Mouse (Mus musculus): ENCODE data around the gene Eme1. TPM values are rescaled to one million over a fixed set of nuclear protein-coding genes. Genes with fewer than 3 reads are reported as not detected.

The Eme1 gene
- total and polyA plus RNA-seq, 2 experiments from 2014 or later = 1.9 to 3.8 TPM

- WGBS = 97% methylated on average over 4 of the region's 4 CpGs
- no peak overlapping the region for H3K9ac ChIP-seq (replicated peaks; ENCODE audit: low read length)
- no peak overlapping the region for H3K27ac ChIP-seq
- DNase-seq (ENCODE audit: low spot score) (no peak), ATAC-seq (no peak)
- no peaks in the 10 kb centered on the region for H3K9me3 ChIP-seq (ENCODE audit: low read length)
- no peak overlapping the region for H3K4me3 ChIP-seq (ENCODE audit: low read length)
- H3K36me3 ChIP-seq (ENCODE audit: insufficient read depth, low read length) = peaks cover 38% of the 10 kb centered on the region
- no peak overlapping the region for H3K4me2 ChIP-seq (ENCODE audit: low read depth, low read length)
- H3K27me3 ChIP-seq (ENCODE audit: insufficient read depth, low read length) = no peaks in the 10 kb centered on the region
- TF ChIP-seq CTCF (IDR thresholded peaks at IDR 0.05; ENCODE audit: low read depth) = no peak
- H3K4me1 ChIP-seq (ENCODE audit: insufficient read depth, low read length) = no peaks in the 10 kb centered on the region
Measured at GRCm38 (mm10) chr11:94646457-94646856, 7.3 kb downstream of the Eme1 start.

- TF ChIP-seq CTCF (IDR thresholded peaks at IDR 0.05; ENCODE audit: low read depth) = no peak
- H3K36me3 ChIP-seq (ENCODE audit: insufficient read depth, low read length) = peaks cover 56% of the 10 kb centered on the region
- H3K4me2 ChIP-seq (ENCODE audit: low read depth, low read length) = no peak overlapping the region
- DNase-seq (ENCODE audit: low spot score) = no peak
- no peaks in the 10 kb centered on the region for H3K27me3 ChIP-seq (ENCODE audit: insufficient read depth, low read length)
- H3K9ac ChIP-seq (replicated peaks; ENCODE audit: low read length) = no peak overlapping the region
- H3K27ac ChIP-seq = no peak overlapping the region
- no peak overlapping the region for H3K4me3 ChIP-seq (ENCODE audit: low read length)
- no peak for ATAC-seq
- no peaks in the 10 kb centered on the region for H3K9me3 ChIP-seq (ENCODE audit: low read length)
- H3K4me1 ChIP-seq (ENCODE audit: insufficient read depth, low read length) = no peaks in the 10 kb centered on the region
- 85% methylated on average over 8 of the region's 8 CpGs for WGBS
Measured at GRCm38 (mm10) chr11:94644461-94645219, 9.1 kb downstream of the Eme1 start.

- no peaks in the 10 kb centered on the region for H3K27me3 ChIP-seq (ENCODE audit: insufficient read depth, low read length)
- ATAC-seq = no peak
- no peak overlapping the region for H3K4me2 ChIP-seq (ENCODE audit: low read depth, low read length)
- H3K9ac ChIP-seq (replicated peaks; ENCODE audit: low read length) = no peak overlapping the region
- TF ChIP-seq CTCF (IDR thresholded peaks at IDR 0.05; ENCODE audit: low read depth) = no peak
- no peak overlapping the region for H3K4me3 ChIP-seq (ENCODE audit: low read length)
- peaks cover 71% of the 10 kb centered on the region for H3K36me3 ChIP-seq (ENCODE audit: insufficient read depth, low read length)
- H3K9me3 ChIP-seq (ENCODE audit: low read length) = no peaks in the 10 kb centered on the region
- peaks cover 6% of the 10 kb centered on the region for H3K4me1 ChIP-seq (ENCODE audit: insufficient read depth, low read length)
- H3K27ac ChIP-seq = no peak overlapping the region
- DNase-seq (ENCODE audit: low spot score) = no peak
- 90% methylated on average over 5 of the region's 5 CpGs for WGBS
Measured at GRCm38 (mm10) chr11:94634431-94634830, 19.3 kb downstream of the Eme1 start.

- peaks cover 6% of the 10 kb centered on the region for H3K4me1 ChIP-seq (ENCODE audit: insufficient read depth, low read length)
- DNase-seq (ENCODE audit: low spot score) = no peak
- WGBS = 93% methylated on average over 8 of the region's 8 CpGs
- H3K27me3 ChIP-seq (ENCODE audit: insufficient read depth, low read length) = no peaks in the 10 kb centered on the region
- no peak overlapping the region for H3K9ac ChIP-seq (replicated peaks; ENCODE audit: low read length)
- H3K9me3 ChIP-seq (ENCODE audit: low read length) = no peaks in the 10 kb centered on the region
- H3K36me3 ChIP-seq (ENCODE audit: insufficient read depth, low read length) = peaks cover 57% of the 10 kb centered on the region
- H3K27ac ChIP-seq = no peak overlapping the region
- TF ChIP-seq CTCF (IDR thresholded peaks at IDR 0.05; ENCODE audit: low read depth) = no peak
- H3K4me3 ChIP-seq (ENCODE audit: low read length) = no peak overlapping the region
- no peak for ATAC-seq
- H3K4me2 ChIP-seq (ENCODE audit: low read depth, low read length) = no peak overlapping the region
Measured at GRCm38 (mm10) chr11:94632988-94633387, 20.8 kb downstream of the Eme1 start.

- WGBS = 96% methylated on average over 5 of the region's 5 CpGs
- no peak for TF ChIP-seq CTCF (IDR thresholded peaks at IDR 0.05; ENCODE audit: low read depth)
- no peak overlapping the region for H3K27ac ChIP-seq
- H3K27me3 ChIP-seq (ENCODE audit: insufficient read depth, low read length) = no peaks in the 10 kb centered on the region
- no peak overlapping the region for H3K4me2 ChIP-seq (ENCODE audit: low read depth, low read length)
- peaks cover 47% of the 10 kb centered on the region for H3K36me3 ChIP-seq (ENCODE audit: insufficient read depth, low read length)
- ATAC-seq = no peak
- no peaks in the 10 kb centered on the region for H3K9me3 ChIP-seq (ENCODE audit: low read length)
- no peak overlapping the region for H3K4me3 ChIP-seq (ENCODE audit: low read length)
- no peak for DNase-seq (ENCODE audit: low spot score)
- H3K9ac ChIP-seq (replicated peaks; ENCODE audit: low read length) = no peak overlapping the region
- H3K4me1 ChIP-seq (ENCODE audit: insufficient read depth, low read length) = peaks cover 6% of the 10 kb centered on the region
Measured at GRCm38 (mm10) chr11:94631969-94632368, 21.8 kb downstream of the Eme1 start.

GRCm38 (mm10) chr11:94630199-94631011, 23.4 kb downstream of the Eme1 start:
- peak; percentile 52 for DNase-seq (ENCODE audit: low spot score)
- 9% methylated on average over 26 of the region's 26 CpGs for WGBS
- no peak for ATAC-seq
- Histone ChIP-seq H3K9me3 (ENCODE audit: low read length) (no peaks in the 10 kb centered on the region), H3K27ac (peak overlapping the region; percentile 65), H3K4me3 (ENCODE audit: low read length) (peak overlapping the region; percentile 91), H3K27me3 (ENCODE audit: insufficient read depth, low read length) (no peaks in the 10 kb centered on the region), H3K36me3 (ENCODE audit: insufficient read depth, low read length) (peaks cover 31% of the 10 kb centered on the region), H3K9ac (replicated peaks; ENCODE audit: low read length) (peak overlapping the region; percentile 88), H3K4me2 (ENCODE audit: low read depth, low read length) (peak overlapping the region; percentile 69), H3K4me1 (ENCODE audit: insufficient read depth, low read length) (peaks cover 6% of the 10 kb centered on the region)
- TF ChIP-seq CTCF (IDR thresholded peaks at IDR 0.05; ENCODE audit: low read depth) = no peak

GRCm38 (mm10) chr11:94629884-94630198, 23.9 kb downstream of the Eme1 start:
- no peak for TF ChIP-seq CTCF (IDR thresholded peaks at IDR 0.05; ENCODE audit: low read depth)
- Histone ChIP-seq H3K27me3 (ENCODE audit: insufficient read depth, low read length) (no peaks in the 10 kb centered on the region), H3K36me3 (ENCODE audit: insufficient read depth, low read length) (peaks cover 25% of the 10 kb centered on the region), H3K27ac (peak overlapping the region; percentile 65), H3K9ac (replicated peaks; ENCODE audit: low read length) (peak overlapping the region; percentile 88), H3K4me1 (ENCODE audit: insufficient read depth, low read length) (peaks cover 6% of the 10 kb centered on the region), H3K4me3 (ENCODE audit: low read length) (peak overlapping the region; percentile 91), H3K4me2 (ENCODE audit: low read depth, low read length) (peak overlapping the region; percentile 69), H3K9me3 (ENCODE audit: low read length) (no peaks in the 10 kb centered on the region)
- under 1% methylated on average over 26 of the region's 28 CpGs for WGBS
- DNase-seq (ENCODE audit: low spot score) (no peak), ATAC-seq (peak; percentile 74)

All from hindbrain, postnatal 0 days (tissue).